Comparison of ENCODE assay signal across 15 mouse cellular contexts in genomic region chr3:34643067-34643466, GRCm38 (mm10). TPM values are rescaled to one million over a fixed set of nuclear protein-coding genes. Genes with fewer than 3 reads are reported as not detected.
DNase-seq lines count a peak whose midpoint lies in the region; ATAC-seq and TF ChIP-seq lines count a peak whose summit lies in the region.
"Had no signal": no experiment of that assay in that cellular context is flagged by ENCODE, and none has a peak within 500 bp of the region (broad histone marks: within the 10 kb centered on the region; RNA-seq: fewer than 3 reads in every experiment).

No protein-coding gene starts in this region.

- no peak overlapping the region for H3K9ac ChIP-seq in kidney, postnatal 0 days (ENCODE audit: low read depth, low read length)
- peak overlapping the region; percentile 89 for H3K9ac ChIP-seq in forebrain, embryonic 14.5 days (ENCODE audit: low read length)
- H3K9ac ChIP-seq in neural tube, embryonic 14.5 days (replicated peaks; ENCODE audit: low read depth, low read length): no peak overlapping the region
- H3K9ac ChIP-seq: embryonic facial prominence, embryonic 15.5 days; heart, embryonic 15.5 days; limb, embryonic 12.5 days; lung, embryonic 15.5 days had no signal

- no peak for ATAC-seq in kidney, postnatal 0 days (replicated peaks; ENCODE audit: low FRiP score, low read depth)
- no peak for ATAC-seq in forebrain, embryonic 14.5 days
- no peak for ATAC-seq in neural tube, embryonic 14.5 days (ENCODE audit: low read depth)
- ATAC-seq: activated CD4-positive, CD25-positive, alpha-beta regulatory T cell, adult 4 months; intestine, postnatal 0 days had no signal

- H3K4me1 ChIP-seq in kidney, postnatal 0 days (replicated peaks; ENCODE audit: insufficient read depth, low read length): no peaks in the 10 kb centered on the region
- H3K4me1 ChIP-seq in forebrain, embryonic 14.5 days (ENCODE audit: control insufficient read depth, insufficient read depth, low read length): peaks cover 36% of the 10 kb centered on the region
- peaks cover 98% of the 10 kb centered on the region for H3K4me1 ChIP-seq in midbrain, embryonic 10.5 days
- H3K4me1 ChIP-seq in neural tube, embryonic 14.5 days (ENCODE audit: control insufficient read depth, insufficient read depth, low read length): peaks cover 16% of the 10 kb centered on the region; the same call in 1 of the 2 replicates

- no peaks in the 10 kb centered on the region for H3K36me3 ChIP-seq in kidney, postnatal 0 days (ENCODE audit: insufficient read depth, low read length)
- no peaks in the 10 kb centered on the region for H3K36me3 ChIP-seq in forebrain, embryonic 14.5 days (ENCODE audit: control insufficient read depth, insufficient read depth, low read length)
- no peaks in the 10 kb centered on the region for H3K36me3 ChIP-seq in midbrain, embryonic 10.5 days
- no peaks in the 10 kb centered on the region for H3K36me3 ChIP-seq in neural tube, embryonic 14.5 days (ENCODE audit: control insufficient read depth, insufficient read depth, low read length)
- H3K36me3 ChIP-seq: embryonic facial prominence, embryonic 15.5 days; heart, embryonic 15.5 days; limb, embryonic 12.5 days; lung, embryonic 15.5 days had no signal

- H3K27me3 ChIP-seq in kidney, postnatal 0 days (ENCODE audit: insufficient read depth, low read length): peaks cover 90% of the 10 kb centered on the region
- H3K27me3 ChIP-seq in forebrain, embryonic 14.5 days (replicated peaks; ENCODE audit: control insufficient read depth, insufficient read depth, low read length): no peaks in the 10 kb centered on the region
- H3K27me3 ChIP-seq in midbrain, embryonic 10.5 days (ENCODE audit: low read depth, poor library complexity, severe bottlenecking): peaks cover 72% of the 10 kb centered on the region
- H3K27me3 ChIP-seq in neural tube, embryonic 14.5 days (ENCODE audit: control insufficient read depth, insufficient read depth, low read length): peaks cover 7% of the 10 kb centered on the region

- no peak overlapping the region for H3K27ac ChIP-seq in kidney, postnatal 0 days
- peak overlapping the region; percentile 94 for H3K27ac ChIP-seq in forebrain, embryonic 14.5 days (ENCODE audit: low read depth, low read length)
- H3K27ac ChIP-seq in midbrain, embryonic 10.5 days (replicated peaks): peak overlapping the region; percentile 93
- H3K27ac ChIP-seq in neural tube, embryonic 14.5 days (ENCODE audit: low read depth, low read length): peak overlapping the region; percentile 0; the same call in 1 of the 2 replicates
- H3K27ac ChIP-seq: embryonic facial prominence, embryonic 15.5 days; heart, embryonic 15.5 days; limb, embryonic 12.5 days; lung, embryonic 15.5 days had no signal

- no peak for DNase-seq in kidney, postnatal 0 days (ENCODE audit: low spot score)
- no peak for DNase-seq in kidney, postnatal 36 days
- peak; percentile 45 for DNase-seq in forebrain, embryonic 14.5 days (ENCODE audit: low spot score)
- DNase-seq in midbrain, embryonic 10.5 days (ENCODE audit: low spot score): peak; percentile 14
- DNase-seq in right cerebral cortex, postnatal 36 days (ENCODE audit: low spot score in 2 of 2): no peak
- no peak for DNase-seq in left cerebral cortex, adult 8-10 months (ENCODE audit: low spot score in 2 of 2)
- no peak for DNase-seq in left cerebral cortex, postnatal 14 days (ENCODE audit: low spot score in 2 of 2)
- DNase-seq: thymus, postnatal 14 days had no signal

- 0 out of 2 replicates have a peak overlapping the region, but pooled peaks have one; percentile 13 for H3K4me3 ChIP-seq in kidney, postnatal 0 days (replicated peaks; ENCODE audit: low read depth, low read length)
- peak overlapping the region; percentile 37 for H3K4me3 ChIP-seq in forebrain, embryonic 14.5 days (ENCODE audit: low read depth, low read length)
- H3K4me3 ChIP-seq in midbrain, embryonic 10.5 days: peak overlapping the region; percentile 61
- H3K4me3 ChIP-seq in neural tube, embryonic 14.5 days (ENCODE audit: low read depth, low read length): no peak overlapping the region

- WGBS in kidney, postnatal 0 days: 10% methylated on average over 5 of the region's 5 CpGs
- 6% methylated on average over 5 of the region's 5 CpGs for WGBS in forebrain, embryonic 14.5 days
- WGBS in midbrain, embryonic 10.5 days: 14% methylated on average over 5 of the region's 5 CpGs
- 25% methylated on average over 5 of the region's 5 CpGs for WGBS in neural tube, embryonic 14.5 days

- no peaks in the 10 kb centered on the region for H3K9me3 ChIP-seq in kidney, postnatal 0 days (replicated peaks; ENCODE audit: low read length)
- H3K9me3 ChIP-seq in forebrain, embryonic 14.5 days (replicated peaks; ENCODE audit: control insufficient read depth, low read length): no peaks in the 10 kb centered on the region
- no peaks in the 10 kb centered on the region for H3K9me3 ChIP-seq in midbrain, embryonic 10.5 days (replicated peaks)
- H3K9me3 ChIP-seq in neural tube, embryonic 14.5 days (ENCODE audit: control insufficient read depth, low read length): no peaks in the 10 kb centered on the region
- H3K9me3 ChIP-seq: embryonic facial prominence, embryonic 15.5 days; heart, embryonic 15.5 days; limb, embryonic 12.5 days; lung, embryonic 15.5 days had no signal

- no peak overlapping the region for H3K4me2 ChIP-seq in kidney, postnatal 0 days (ENCODE audit: low read length)
- peak overlapping the region; percentile 88 for H3K4me2 ChIP-seq in forebrain, embryonic 14.5 days (ENCODE audit: low read length)
- peak overlapping the region; percentile 52 for H3K4me2 ChIP-seq in neural tube, embryonic 14.5 days (ENCODE audit: low read depth, low read length)

- intact Hi-C loops in left cerebral cortex, postnatal 14 days (cut with DNase I): loop anchor here (2.0 to 5.0 kb wide), 3 partner anchors 81 to 311 kb away; no protein-coding TSS in a partner anchor

- no peak for TF ChIP-seq CTCF in kidney, postnatal 0 days (IDR thresholded peaks at IDR 0.05; ENCODE audit: low read depth)

RNA-seq across cellular contexts. Expression of gene Sox2, which starts 7.1 kb away (rescaled TPM):
- polyA plus RNA-seq in kidney, postnatal 0 days (2015; fragmentation: Nextera tagmentation; extraction: Ambion mirVana): not detected in 2 replicates
- polyA plus RNA-seq in forebrain, embryonic 14.5 days (2014; fragmentation: Nextera tagmentation; extraction: Ambion mirVana): 26.6 and 32.0 TPM in 2 replicates
- polyA plus RNA-seq in midbrain, embryonic 10.5 days (2016; fragmentation: Nextera tagmentation; extraction: Ambion mirVana): 28.8 and 31.9 TPM in 2 replicates
- polyA plus RNA-seq in neural tube, embryonic 14.5 days (2014; fragmentation: Nextera tagmentation; extraction: Ambion mirVana): 12.2 and 18.2 TPM in 2 replicates
- total RNA-seq in left cerebral cortex, adult 8-10 months (2022): 10 to 100 TPM; 37.0 to 44.0 (median 39.2) TPM
- total RNA-seq in left cerebral cortex, postnatal 14 days (2021): 10 to 100 TPM; 27.8 to 45.3 TPM
- polyA plus RNA-seq: activated CD4-positive, CD25-positive, alpha-beta regulatory T cell, adult 4 months had no signal

Comparison
In these comparisons a context has a peak if more than half of its experiments do, and no peak if none do; other contexts are left out.
1. DNase-seq: peak in forebrain, embryonic 14.5 days (single experiment) and midbrain, embryonic 10.5 days (single experiment); none in kidney, postnatal 0 days (single experiment), kidney, postnatal 36 days (0 of 2), right cerebral cortex, postnatal 36 days (0 of 2), left cerebral cortex, adult 8-10 months (0 of 2) and left cerebral cortex, postnatal 14 days (0 of 2).
2. RNA of gene Sox2, which starts 7.1 kb away (polyA plus RNA-seq): 26.6 to 32.0 TPM in forebrain, embryonic 14.5 days, 28.8 to 31.9 TPM in midbrain, embryonic 10.5 days and 12.2 to 18.2 TPM in neural tube, embryonic 14.5 days; not detected in kidney, postnatal 0 days; every median in the first group is over 10 times any median in the second.